Mouse (Mus musculus): ENCODE measurements around the gene Acoxl.

- TF ChIP-seq CTCF (IDR thresholded peaks at IDR 0.05; ENCODE audit: control insufficient read depth, insufficient read depth, low read length) (no peak), POLR2A (IDR thresholded peaks at IDR 0.05; ENCODE audit: borderline replicate concordance, control insufficient read depth, low read depth, low read length) (no peak)
These were observed 216.2 kb downstream of the Acoxl start for GRCm38 (mm10) chr2:128054905-128055304.
